Mouse (Mus musculus): ENCODE data around the gene Tmem248. TPM values are rescaled to one million over a fixed set of nuclear protein-coding genes. Genes with fewer than 3 reads are reported as not detected.

Gene Tmem248
- polyA plus RNA-seq, 1 experiment from 2014 or later: 21.8 TPM

DNA sequence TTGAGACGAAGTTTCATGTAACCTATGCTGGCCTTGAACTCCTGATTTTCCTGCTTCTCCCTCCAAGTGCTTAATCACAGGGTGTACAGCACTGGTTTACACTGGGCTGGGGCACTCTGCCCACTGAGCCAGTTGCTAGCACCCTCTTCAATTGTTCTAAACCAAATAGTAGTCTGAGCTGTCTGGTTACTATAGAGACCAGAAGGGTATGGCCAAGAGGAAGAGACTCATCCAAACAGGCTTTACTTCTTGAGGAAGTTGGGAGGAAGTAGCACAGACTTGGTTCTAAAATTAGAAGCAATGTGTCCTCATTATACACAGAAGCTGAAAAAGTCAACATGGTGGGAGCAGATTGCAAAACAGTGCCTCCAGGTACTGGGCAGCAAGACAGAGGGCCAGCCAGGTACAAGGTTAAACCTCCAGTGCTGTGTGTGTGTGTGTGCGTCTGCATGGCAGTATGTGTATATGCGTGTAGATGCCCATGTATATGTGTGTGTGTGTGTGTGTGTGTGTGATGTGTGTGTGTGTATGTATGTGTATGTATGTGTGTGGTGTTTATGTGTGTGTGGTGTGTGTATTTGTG lies 11.3 kb upstream of the Tmem248 start:
- Histone ChIP-seq H3K36me3 (ENCODE audit: poor library complexity, severe bottlenecking) (peaks cover 48% of the 10 kb centered on the region), H3K9ac (no peak overlapping the region), H3K27ac (no peak overlapping the region), H3K9me3 (replicated peaks) (no peaks in the 10 kb centered on the region), H3K4me2 (no peak overlapping the region), H3K4me1 (no peaks in the 10 kb centered on the region), H3K4me3 (no peak overlapping the region), H3K27me3 (no peaks in the 10 kb centered on the region)
- 94% methylated on average over 3 of the region's 3 CpGs for WGBS
- no peak for ATAC-seq

DNA sequence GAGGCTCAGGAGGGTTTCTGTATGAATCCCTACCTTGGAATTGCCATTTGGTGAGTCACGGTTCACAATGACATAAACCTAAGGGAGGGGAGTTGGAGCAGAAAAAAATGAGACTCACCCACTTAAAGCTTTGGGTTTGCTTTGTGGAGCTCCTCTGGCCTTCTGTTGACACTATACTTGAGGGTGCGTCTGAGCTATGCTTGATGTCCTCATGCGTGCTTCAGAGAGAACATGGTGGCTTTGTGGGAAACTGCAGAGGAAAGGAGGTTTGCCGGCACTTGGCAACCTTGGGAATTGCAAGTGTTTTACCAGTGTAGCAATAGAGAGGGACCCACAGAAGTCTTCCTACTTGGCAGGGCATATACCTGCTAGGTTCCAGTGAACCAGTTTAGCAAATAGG lies 9.6 kb upstream of the Tmem248 start:
- H3K4me2 ChIP-seq: no peak overlapping the region
- no peaks in the 10 kb centered on the region for H3K4me1 ChIP-seq
- H3K36me3 ChIP-seq (ENCODE audit: poor library complexity, severe bottlenecking): peaks cover 58% of the 10 kb centered on the region
- H3K9ac ChIP-seq: no peak overlapping the region
- H3K27ac ChIP-seq: no peak overlapping the region
- H3K4me3 ChIP-seq: no peak overlapping the region
- H3K27me3 ChIP-seq: no peaks in the 10 kb centered on the region
- ATAC-seq: no peak
- H3K9me3 ChIP-seq (replicated peaks): no peaks in the 10 kb centered on the region
- WGBS: 90% methylated on average over 4 of the region's 4 CpGs

DNA sequence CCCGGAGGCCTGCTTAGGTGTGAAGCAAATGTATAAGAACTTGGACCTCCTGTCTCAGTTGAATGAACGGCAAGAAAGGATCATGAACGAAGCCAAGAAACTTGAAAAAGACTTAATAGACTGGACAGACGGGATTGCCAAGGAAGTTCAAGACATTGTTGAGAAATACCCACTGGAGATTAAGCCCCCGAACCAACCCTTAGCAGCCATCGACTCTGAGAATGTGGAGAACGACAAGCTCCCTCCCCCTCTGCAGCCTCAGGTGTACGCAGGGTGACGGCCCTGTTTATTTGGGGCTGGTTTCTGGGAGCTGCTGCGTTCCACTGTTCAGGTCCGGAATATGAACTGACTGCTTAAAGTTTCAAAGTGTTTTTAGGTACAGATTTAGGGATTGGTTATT lies 3.9 kb upstream of the Tmem248 start:
- Histone ChIP-seq H3K36me3 (ENCODE audit: poor library complexity, severe bottlenecking) (peaks cover 65% of the 10 kb centered on the region), H3K4me3 (no peak overlapping the region), H3K4me2 (no peak overlapping the region), H3K4me1 (no peaks in the 10 kb centered on the region), H3K27ac (no peak overlapping the region), H3K9ac (no peak overlapping the region), H3K27me3 (no peaks in the 10 kb centered on the region), H3K9me3 (replicated peaks) (no peaks in the 10 kb centered on the region)
- ATAC-seq: no peak
- WGBS: 92% methylated on average over 11 of the region's 11 CpGs

GRCm38 (mm10) chr5:130217406-130217805 lies 525 bp downstream of the Tmem248 start:
- Histone ChIP-seq H3K4me3 (no peak overlapping the region), H3K4me1 (peaks cover 9% of the 10 kb centered on the region), H3K9me3 (replicated peaks) (no peaks in the 10 kb centered on the region), H3K27ac (no peak overlapping the region), H3K9ac (no peak overlapping the region), H3K4me2 (no peak overlapping the region), H3K36me3 (ENCODE audit: poor library complexity, severe bottlenecking) (peaks cover 23% of the 10 kb centered on the region), H3K27me3 (no peaks in the 10 kb centered on the region)
- no peak for ATAC-seq
- WGBS: 88% methylated on average over 4 of the region's 4 CpGs

DNA sequence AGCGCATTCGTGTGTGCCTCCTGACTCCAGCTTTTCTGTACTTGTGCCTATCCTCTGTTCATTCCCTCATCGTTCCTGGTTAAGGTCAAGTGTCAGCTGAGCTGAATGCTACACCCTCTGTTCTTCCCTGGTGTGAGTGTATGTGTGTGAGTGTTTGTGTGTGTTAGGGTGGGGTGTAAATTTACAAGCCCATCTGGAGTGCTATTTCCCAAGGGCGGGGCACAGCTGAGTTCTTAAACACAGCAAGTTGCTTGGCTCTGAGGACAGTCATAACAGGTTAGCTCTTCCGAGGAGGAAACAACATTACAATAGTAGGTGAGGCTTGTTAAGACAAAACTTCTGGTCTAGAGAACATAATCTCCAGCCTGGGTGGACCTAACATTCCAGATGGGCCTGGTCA lies 1.5 kb downstream of the Tmem248 start:
- 92% methylated on average over 5 of the region's 5 CpGs for WGBS

DNA sequence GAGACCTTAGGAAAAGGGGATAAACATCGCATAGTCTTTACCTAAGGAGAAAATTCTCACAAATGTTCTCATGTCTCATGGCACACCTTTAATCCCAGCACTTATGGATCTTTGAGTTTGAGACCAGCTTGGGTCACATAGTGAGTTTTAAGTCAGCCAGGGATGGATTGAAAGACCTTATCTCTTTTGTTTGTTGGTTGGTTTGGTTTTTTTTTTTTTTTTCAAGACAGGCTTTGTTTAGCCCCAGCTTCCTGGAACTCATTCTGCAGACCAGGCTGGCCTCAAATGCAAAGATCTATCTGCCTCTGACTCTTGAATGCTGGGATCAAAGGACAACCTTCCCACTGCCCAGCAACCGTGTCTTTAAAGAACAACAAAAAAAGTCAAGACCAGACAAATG lies 4.4 kb downstream of the Tmem248 start:
- H3K36me3 ChIP-seq (ENCODE audit: poor library complexity, severe bottlenecking): no peaks in the 10 kb centered on the region; the same call in 1 of the 2 replicates
- H3K4me1 ChIP-seq: peaks cover 28% of the 10 kb centered on the region
- WGBS: 54% methylated on average over 2 of the region's 2 CpGs
- peak overlapping the region; percentile 96 for H3K9ac ChIP-seq
- no peak overlapping the region for H3K27ac ChIP-seq
- ATAC-seq: no peak
- no peaks in the 10 kb centered on the region for H3K9me3 ChIP-seq (replicated peaks)
- peak overlapping the region; percentile 74 for H3K4me2 ChIP-seq
- peak overlapping the region; percentile 99 for H3K4me3 ChIP-seq
- H3K27me3 ChIP-seq: no peaks in the 10 kb centered on the region

More for the DNA sequence above, 1.5 kb downstream of the Tmem248 start:
- peaks cover 16% of the 10 kb centered on the region for H3K4me1 ChIP-seq
- no peak overlapping the region for H3K4me2 ChIP-seq
- H3K27me3 ChIP-seq: no peaks in the 10 kb centered on the region
- H3K4me3 ChIP-seq: no peak overlapping the region
- no peak for ATAC-seq
- H3K9me3 ChIP-seq (replicated peaks): no peaks in the 10 kb centered on the region
- no peak overlapping the region for H3K27ac ChIP-seq
- H3K36me3 ChIP-seq (ENCODE audit: poor library complexity, severe bottlenecking): peaks cover 14% of the 10 kb centered on the region
- no peak overlapping the region for H3K9ac ChIP-seq

GRCm38 (mm10) chr5:130221760-130222145 lies 4.9 kb downstream of the Tmem248 start:
- 2% methylated on average over 10 of the region's 10 CpGs for WGBS
- Histone ChIP-seq H3K9me3 (replicated peaks) (no peaks in the 10 kb centered on the region), H3K36me3 (ENCODE audit: poor library complexity, severe bottlenecking) (no peaks in the 10 kb centered on the region; the same call in 1 of the 2 replicates), H3K4me3 (peak overlapping the region; percentile 99), H3K27me3 (no peaks in the 10 kb centered on the region), H3K9ac (peak overlapping the region; percentile 96), H3K4me1 (peaks cover 28% of the 10 kb centered on the region), H3K27ac (peak overlapping the region; percentile 73; the same call in 1 of the 2 replicates), H3K4me2 (peak overlapping the region; percentile 74)
- ATAC-seq: peak; percentile 75

DNA sequence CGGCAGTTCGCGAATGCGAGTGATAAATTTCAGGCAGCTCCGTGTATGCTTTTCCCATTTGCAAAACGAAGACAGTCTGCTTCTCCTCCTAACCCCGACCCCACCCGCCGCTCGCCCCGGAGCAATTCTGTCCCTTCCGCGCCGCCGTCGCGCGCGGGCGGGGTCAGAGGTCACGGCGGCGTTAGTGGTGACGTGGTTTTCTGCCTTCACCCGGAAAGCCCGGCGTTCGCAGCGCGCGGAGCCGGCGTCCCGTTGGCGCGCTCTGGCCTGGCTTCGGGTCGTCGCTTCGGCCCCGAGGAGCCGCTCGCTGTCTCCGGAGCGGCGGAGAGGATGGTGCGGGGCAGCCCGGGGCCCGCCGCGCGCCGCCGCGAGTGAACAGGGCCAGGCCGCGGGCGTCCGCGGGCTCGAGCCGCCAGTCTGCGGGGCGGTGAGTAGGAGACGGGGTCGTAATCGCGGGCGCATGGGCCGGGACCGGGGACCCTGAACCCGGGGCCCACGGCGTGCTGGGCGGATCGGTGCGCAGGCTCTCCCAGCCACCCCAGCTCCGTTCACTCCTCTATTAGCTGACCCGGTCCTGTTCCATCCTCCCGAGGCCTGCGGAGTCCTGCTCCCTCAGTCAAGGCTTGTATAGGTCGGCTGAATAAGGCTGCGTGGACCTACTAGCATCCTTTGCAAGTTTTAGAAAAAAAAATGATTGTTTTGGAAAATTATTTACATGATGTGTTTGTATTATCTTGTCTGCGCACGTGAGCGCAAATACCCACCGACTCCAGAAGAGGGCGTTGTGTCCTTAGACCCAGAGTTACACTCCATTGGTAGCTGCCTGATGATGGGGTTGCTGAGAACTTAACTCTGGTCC lies 5.5 kb downstream of the Tmem248 start:
- ATAC-seq: peak; percentile 92
- H3K9ac ChIP-seq: peak overlapping the region; percentile 96
- no peaks in the 10 kb centered on the region; the same call in 1 of the 2 replicates for H3K36me3 ChIP-seq (ENCODE audit: poor library complexity, severe bottlenecking)
- H3K4me3 ChIP-seq: peak overlapping the region; percentile 99
- peak overlapping the region; percentile 74 for H3K4me2 ChIP-seq
- H3K4me1 ChIP-seq: peaks cover 28% of the 10 kb centered on the region
- no peaks in the 10 kb centered on the region for H3K9me3 ChIP-seq (replicated peaks)
- peak overlapping the region; percentile 73 for H3K27ac ChIP-seq
- under 1% methylated on average over 80 of the region's 88 CpGs for WGBS
- no peaks in the 10 kb centered on the region for H3K27me3 ChIP-seq

- no peaks in the 10 kb centered on the region for H3K27me3 ChIP-seq
- H3K4me2 ChIP-seq: no peak overlapping the region
- H3K9me3 ChIP-seq (replicated peaks): no peaks in the 10 kb centered on the region
- peaks cover 23% of the 10 kb centered on the region for H3K36me3 ChIP-seq (ENCODE audit: poor library complexity, severe bottlenecking)
- no peak overlapping the region for H3K9ac ChIP-seq
- ATAC-seq: no peak
- H3K27ac ChIP-seq: no peak overlapping the region
- 96% methylated on average over 3 of the region's 3 CpGs for WGBS
- no peak overlapping the region for H3K4me3 ChIP-seq
- H3K4me1 ChIP-seq: peaks cover 19% of the 10 kb centered on the region
Observed at GRCm38 (mm10) chr5:130226790-130227189, 9.9 kb downstream of the Tmem248 start.

DNA sequence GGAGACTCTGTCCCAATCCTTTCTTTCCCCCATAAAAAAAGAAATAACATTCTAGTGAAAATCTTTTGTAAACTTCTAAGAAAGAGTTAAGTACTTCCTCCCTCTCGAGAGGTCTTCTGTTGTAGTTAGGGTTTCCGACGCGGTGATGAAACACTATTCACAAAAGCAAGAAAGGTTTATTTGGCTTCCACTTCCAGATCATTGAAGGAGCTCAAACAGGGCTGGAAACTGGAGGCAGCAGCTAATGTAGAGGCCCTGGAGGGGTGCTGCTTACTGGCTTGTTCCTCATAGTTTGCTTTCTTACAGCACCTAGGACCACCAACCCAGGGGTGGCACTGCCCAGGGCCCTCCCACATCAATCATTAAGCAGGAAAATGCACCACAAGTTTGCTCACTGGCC lies 11.2 kb downstream of the Tmem248 start:
- Histone ChIP-seq H3K4me1 (peaks cover 13% of the 10 kb centered on the region), H3K36me3 (ENCODE audit: poor library complexity, severe bottlenecking) (peaks cover 36% of the 10 kb centered on the region)
- 69% methylated on average over 4 of the region's 4 CpGs for WGBS

GRCm38 (mm10) chr5:130236302-130236701 lies 19.4 kb downstream of the Tmem248 start:
- Histone ChIP-seq H3K27me3 (no peaks in the 10 kb centered on the region), H3K4me1 (no peaks in the 10 kb centered on the region), H3K4me2 (no peak overlapping the region), H3K9ac (no peak overlapping the region), H3K27ac (no peak overlapping the region), H3K4me3 (no peak overlapping the region), H3K9me3 (replicated peaks) (no peaks in the 10 kb centered on the region), H3K36me3 (ENCODE audit: poor library complexity, severe bottlenecking) (peaks cover 100% of the 10 kb centered on the region)
- no peak for ATAC-seq
- 97% methylated on average over 8 of the region's 8 CpGs for WGBS

More for the DNA sequence above, 11.2 kb downstream of the Tmem248 start:
- Histone ChIP-seq H3K27me3 (no peaks in the 10 kb centered on the region), H3K9me3 (replicated peaks) (no peaks in the 10 kb centered on the region), H3K9ac (no peak overlapping the region), H3K4me2 (no peak overlapping the region), H3K4me3 (no peak overlapping the region), H3K27ac (no peak overlapping the region)
- ATAC-seq: no peak

DNA sequence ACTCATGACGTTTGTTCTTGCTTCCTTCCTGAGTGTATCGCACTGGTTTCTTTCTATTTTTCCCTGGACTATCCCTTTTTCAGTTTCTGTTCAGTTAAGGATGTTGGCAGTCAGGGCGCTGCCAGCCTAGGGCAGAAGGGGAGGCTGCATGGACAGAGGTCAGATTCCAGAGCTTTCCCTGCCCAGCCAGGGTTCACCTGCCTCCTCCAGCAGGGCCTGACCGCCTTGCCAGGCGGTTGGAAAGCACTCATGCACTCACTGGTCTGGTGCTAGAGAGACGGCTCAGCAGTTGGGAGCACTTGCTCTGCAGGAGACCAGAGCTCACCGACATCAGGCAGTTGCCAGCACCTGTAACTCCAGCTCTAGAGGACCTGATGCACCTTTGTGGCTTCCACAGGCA lies 22.4 kb downstream of the Tmem248 start:
- Histone ChIP-seq H3K4me2 (no peak overlapping the region), H3K27me3 (no peaks in the 10 kb centered on the region), H3K36me3 (ENCODE audit: poor library complexity, severe bottlenecking) (peaks cover 99% of the 10 kb centered on the region), H3K9ac (no peak overlapping the region), H3K27ac (no peak overlapping the region), H3K4me3 (no peak overlapping the region), H3K9me3 (replicated peaks) (no peaks in the 10 kb centered on the region), H3K4me1 (no peaks in the 10 kb centered on the region)
- no peak for ATAC-seq
- 95% methylated on average over 7 of the region's 7 CpGs for WGBS
